13 mouse cellular contexts compared by ENCODE assay signal in genomic region chr3:79887966-79888365, GRCm38 (mm10). TPM values are rescaled to one million over a fixed set of nuclear protein-coding genes. Genes with fewer than 3 reads are reported as not detected.
DNase-seq lines count a peak whose midpoint lies in the region; ATAC-seq lines count a peak whose summit lies in the region.
"Had no signal": no experiment of that assay in that cellular context is flagged by ENCODE, and none has a peak within 500 bp of the region (broad histone marks: within the 10 kb centered on the region; RNA-seq: fewer than 3 reads in every experiment).

No protein-coding gene starts in this region.

- 87% methylated on average over 2 of the region's 2 CpGs for WGBS in kidney, embryonic 15.5 days
- 90% methylated on average over 2 of the region's 2 CpGs for WGBS in neural tube, embryonic 11.5 days
- WGBS in intestine, embryonic 14.5 days, result 80% methylated on average over 2 of the region's 2 CpGs
- 80% methylated on average over 2 of the region's 2 CpGs for WGBS in stomach, embryonic 16.5 days
- WGBS in forebrain, embryonic 12.5 days, result 90% methylated on average over 2 of the region's 2 CpGs

- no peak overlapping the region for H3K27ac ChIP-seq in kidney, embryonic 15.5 days
- H3K27ac ChIP-seq in neural tube, embryonic 11.5 days (ENCODE audit: low read depth, low read length), result no peak overlapping the region
- H3K27ac ChIP-seq in intestine, embryonic 14.5 days (ENCODE audit: low read depth), result no peak overlapping the region
- H3K27ac ChIP-seq in stomach, embryonic 16.5 days (ENCODE audit: low read length), result no peak overlapping the region
- H3K27ac ChIP-seq in forebrain, embryonic 12.5 days, result no peak overlapping the region

- no peaks in the 10 kb centered on the region for H3K27me3 ChIP-seq in kidney, embryonic 15.5 days
- no peaks in the 10 kb centered on the region for H3K27me3 ChIP-seq in neural tube, embryonic 11.5 days (ENCODE audit: control insufficient read depth, insufficient read depth, low read length)
- H3K27me3 ChIP-seq in intestine, embryonic 14.5 days (replicated peaks; ENCODE audit: control insufficient read depth, insufficient read depth, low read length), result no peaks in the 10 kb centered on the region
- no peaks in the 10 kb centered on the region for H3K27me3 ChIP-seq in stomach, embryonic 16.5 days (ENCODE audit: control insufficient read depth, insufficient read depth, low read length)
- no peaks in the 10 kb centered on the region for H3K27me3 ChIP-seq in forebrain, embryonic 12.5 days

- DNase-seq in kidney, postnatal 14 days, result no peak
- DNase-seq in neural tube, embryonic 11.5 days (ENCODE audit: low spot score), result peak; percentile 4
- DNase-seq in neural tube, embryonic 10.5 days (ENCODE audit: extremely low spot score, low spot score), result no peak
- peak; percentile 47 for DNase-seq in intestine, embryonic 14.5 days (ENCODE audit: low spot score)
- no peak for DNase-seq in right cerebral cortex, postnatal 10 days (ENCODE audit: low spot score in 2 of 2)
- DNase-seq: adrenal gland, postnatal 14 days; cerebellum, adult 11 months; kidney, postnatal 25 days; right cerebral cortex, postnatal 25 days; thymus, postnatal 36 days had no signal

- peaks cover 26% of the 10 kb centered on the region for H3K4me1 ChIP-seq in kidney, embryonic 15.5 days
- H3K4me1 ChIP-seq in neural tube, embryonic 11.5 days (ENCODE audit: control insufficient read depth, insufficient read depth, low read length), result 0 out of 2 replicates have a peak, but pooled peaks cover 2% of the 10 kb centered on the region
- peaks cover 13% of the 10 kb centered on the region for H3K4me1 ChIP-seq in intestine, embryonic 14.5 days (replicated peaks; ENCODE audit: control insufficient read depth, insufficient read depth, low read length)
- H3K4me1 ChIP-seq in stomach, embryonic 16.5 days (ENCODE audit: control insufficient read depth, insufficient read depth, low read length), result peaks cover 11% of the 10 kb centered on the region; the same call in 1 of the 2 replicates
- H3K4me1 ChIP-seq in forebrain, embryonic 12.5 days, result no peaks in the 10 kb centered on the region

- ATAC-seq in kidney, embryonic 15.5 days (replicated peaks; ENCODE audit: low FRiP score), result no peak
- ATAC-seq in neural tube, embryonic 11.5 days (ENCODE audit: insufficient read depth, low FRiP score, low TSS enrichment), result no peak
- ATAC-seq in intestine, embryonic 14.5 days (replicated peaks; ENCODE audit: low FRiP score, low TSS enrichment, low read depth), result no peak
- ATAC-seq in stomach, embryonic 16.5 days (ENCODE audit: insufficient read depth, low FRiP score), result no peak
- ATAC-seq in forebrain, embryonic 12.5 days (ENCODE audit: low FRiP score), result no peak

- peak overlapping the region; percentile 13; the same call in 1 of the 2 replicates for H3K4me3 ChIP-seq in kidney, embryonic 15.5 days (replicated peaks)
- H3K4me3 ChIP-seq in neural tube, embryonic 11.5 days (ENCODE audit: low read depth, low read length), result no peak overlapping the region
- H3K4me3 ChIP-seq in intestine, embryonic 14.5 days (ENCODE audit: low read depth, low read length), result 0 out of 2 replicates have a peak overlapping the region, but pooled peaks have one; percentile 37
- H3K4me3 ChIP-seq in stomach, embryonic 16.5 days (replicated peaks; ENCODE audit: low read length), result peak overlapping the region; percentile 46
- no peak overlapping the region for H3K4me3 ChIP-seq in forebrain, embryonic 12.5 days (replicated peaks)

- peak overlapping the region; percentile 68 for H3K4me2 ChIP-seq in kidney, embryonic 15.5 days
- H3K4me2 ChIP-seq in neural tube, embryonic 11.5 days (ENCODE audit: low read depth), result no peak overlapping the region
- H3K4me2 ChIP-seq in intestine, embryonic 14.5 days (ENCODE audit: low read length), result peak overlapping the region; percentile 60
- peak overlapping the region; percentile 58 for H3K4me2 ChIP-seq in stomach, embryonic 16.5 days (ENCODE audit: low read depth, low read length)
- no peak overlapping the region for H3K4me2 ChIP-seq in forebrain, embryonic 12.5 days

- H3K9ac ChIP-seq in kidney, embryonic 15.5 days, result no peak overlapping the region
- H3K9ac ChIP-seq in neural tube, embryonic 11.5 days (ENCODE audit: low read length), result no peak overlapping the region
- no peak overlapping the region for H3K9ac ChIP-seq in intestine, embryonic 14.5 days (ENCODE audit: low read length)
- H3K9ac ChIP-seq in stomach, embryonic 16.5 days (ENCODE audit: low read length), result no peak overlapping the region
- H3K9ac ChIP-seq in forebrain, embryonic 12.5 days, result no peak overlapping the region

- H3K9me3 ChIP-seq in kidney, embryonic 15.5 days (replicated peaks), result no peaks in the 10 kb centered on the region
- no peaks in the 10 kb centered on the region for H3K9me3 ChIP-seq in neural tube, embryonic 11.5 days (ENCODE audit: control insufficient read depth, low read length)
- H3K9me3 ChIP-seq in intestine, embryonic 14.5 days (ENCODE audit: control insufficient read depth, low read length), result no peaks in the 10 kb centered on the region
- H3K9me3 ChIP-seq in stomach, embryonic 16.5 days (replicated peaks; ENCODE audit: control insufficient read depth, low read length), result no peaks in the 10 kb centered on the region
- H3K9me3 ChIP-seq in forebrain, embryonic 12.5 days, result no peaks in the 10 kb centered on the region

- no peaks in the 10 kb centered on the region for H3K36me3 ChIP-seq in kidney, embryonic 15.5 days
- H3K36me3 ChIP-seq in neural tube, embryonic 11.5 days (ENCODE audit: control insufficient read depth, insufficient read depth, low read length), result no peaks in the 10 kb centered on the region
- no peaks in the 10 kb centered on the region for H3K36me3 ChIP-seq in intestine, embryonic 14.5 days (ENCODE audit: control insufficient read depth, insufficient read depth, low read length)
- H3K36me3 ChIP-seq in stomach, embryonic 16.5 days (ENCODE audit: control insufficient read depth, insufficient read depth, low read length), result no peaks in the 10 kb centered on the region
- H3K36me3 ChIP-seq in forebrain, embryonic 12.5 days (replicated peaks), result no peaks in the 10 kb centered on the region

RNA-seq across cellular contexts. Expression of gene Fam198b, which starts 3.6 kb away (rescaled TPM):
- polyA plus RNA-seq in kidney, embryonic 15.5 days (2015; fragmentation: Nextera tagmentation; extraction: Ambion mirVana), result 13.4 and 14.7 TPM in 2 replicates
- polyA plus RNA-seq in neural tube, embryonic 11.5 days (2014; fragmentation: Nextera tagmentation; extraction: Ambion mirVana), result 5.5 and 8.7 TPM in 2 replicates
- polyA plus RNA-seq in intestine, embryonic 14.5 days (2014; fragmentation: Nextera tagmentation; extraction: Ambion mirVana), result 9.1 and 10.8 TPM in 2 replicates
- polyA plus RNA-seq in stomach, embryonic 16.5 days (2015; fragmentation: Nextera tagmentation; extraction: Ambion mirVana), result 18.9 and 19.5 TPM in 2 replicates
- 1.4 TPM in 2 replicates for polyA plus RNA-seq in forebrain, embryonic 12.5 days (2016; fragmentation: Nextera tagmentation; extraction: Ambion mirVana)

RNA-seq across cellular contexts. Expression of gene Tmem144, which starts 35.4 kb away (rescaled TPM):
- 5.1 and 6.3 TPM in 2 replicates for polyA plus RNA-seq in kidney, embryonic 15.5 days (2015; fragmentation: Nextera tagmentation; extraction: Ambion mirVana)
- polyA plus RNA-seq in neural tube, embryonic 11.5 days (2014; fragmentation: Nextera tagmentation; extraction: Ambion mirVana), result 2.9 TPM in 2 replicates
- polyA plus RNA-seq in intestine, embryonic 14.5 days (2014; fragmentation: Nextera tagmentation; extraction: Ambion mirVana), result 4.7 and 5.5 TPM in 2 replicates
- 3.8 and 4.4 TPM in 2 replicates for polyA plus RNA-seq in stomach, embryonic 16.5 days (2015; fragmentation: Nextera tagmentation; extraction: Ambion mirVana)
- 3.7 and 4.3 TPM in 2 replicates for polyA plus RNA-seq in forebrain, embryonic 12.5 days (2016; fragmentation: Nextera tagmentation; extraction: Ambion mirVana)

Comparison
In these comparisons a context has a peak if more than half of its experiments do, and no peak if none do; other contexts are left out.
1. DNase-seq: peak in neural tube, embryonic 11.5 days (single experiment) and intestine, embryonic 14.5 days (single experiment); none in kidney, postnatal 14 days (single experiment), neural tube, embryonic 10.5 days (single experiment) and right cerebral cortex, postnatal 10 days (0 of 2).
2. H3K4me2 ChIP-seq: peak in kidney, embryonic 15.5 days (single experiment), intestine, embryonic 14.5 days (single experiment) and stomach, embryonic 16.5 days (single experiment); none in neural tube, embryonic 11.5 days (single experiment) and forebrain, embryonic 12.5 days (single experiment).
3. H3K4me3 ChIP-seq: peak in kidney, embryonic 15.5 days (single experiment), intestine, embryonic 14.5 days (single experiment) and stomach, embryonic 16.5 days (single experiment); none in neural tube, embryonic 11.5 days (single experiment) and forebrain, embryonic 12.5 days (single experiment).